Mouse (Mus musculus) G1E (cell line): ENCODE results near the gene Emx2.

ENCODE experiments used
- CTCF ChIP-seq: IDR thresholded peaks from 2 replicates; pipeline ENCODE4 v1.5.1; 2012; ENCODE audit warnings: low read depth, low read length, inconsistent platforms, mixed read lengths
- TAL1 ChIP-seq: conservative IDR thresholded peaks from 2 replicates; pipeline ENCODE4 v1.6.1; 2012; ENCODE audit warnings: low read depth, low read length, inconsistent platforms, mixed read lengths

GRCm38 (mm10) chr19:59457011-59457945, 894 bp upstream of the Emx2 start:
- TF ChIP-seq CTCF (no peak), TAL1 (no peak)
